Mouse (Mus musculus) gastrocnemius, postnatal 10 days (tissue): ENCODE data around the gene Stat5b. TPM values are rescaled to one million over a fixed set of nuclear protein-coding genes. Genes with fewer than 3 reads are reported as not detected.

Experiments used
- DNase-seq: peaks from one replicate; pipeline ENCODE4 v3.0.0; 2021; ENCODE audit warnings: mixed read lengths
- total RNA-seq, 2 experiments: library from RNA; stranded (reverse); gene quantifications; 2 replicates each; pipeline ENCODE4 v1.2.3; 2021

Gene Stat5b
- total RNA-seq, 2 experiments from 2014 or later = 107 to 114 TPM

DNA sequence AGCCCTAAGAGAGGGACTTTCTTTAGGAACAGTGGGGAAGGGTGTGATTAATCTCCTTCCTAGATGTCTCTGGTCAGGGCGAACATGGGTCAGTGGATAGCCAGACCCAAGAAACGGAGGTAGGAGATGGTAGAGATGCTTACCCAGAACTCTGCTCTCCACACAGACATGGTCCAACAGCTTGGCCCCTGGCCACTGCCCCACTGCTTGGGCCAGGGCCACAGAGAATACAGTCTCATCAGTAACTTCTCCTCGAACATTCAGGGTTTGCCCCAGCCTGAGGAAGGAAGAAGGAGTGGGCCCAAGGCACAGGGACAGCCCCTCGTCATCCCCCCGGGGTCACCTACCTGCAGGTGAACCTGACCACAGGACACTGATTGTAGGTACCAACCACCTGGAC lies 82.7 kb downstream of the Stat5b start:
- DNase-seq = no peak

- DNase-seq = no peak
These were observed 83.8 kb downstream of the Stat5b start for GRCm38 (mm10) chr11:100766726-100767125.

DNA sequence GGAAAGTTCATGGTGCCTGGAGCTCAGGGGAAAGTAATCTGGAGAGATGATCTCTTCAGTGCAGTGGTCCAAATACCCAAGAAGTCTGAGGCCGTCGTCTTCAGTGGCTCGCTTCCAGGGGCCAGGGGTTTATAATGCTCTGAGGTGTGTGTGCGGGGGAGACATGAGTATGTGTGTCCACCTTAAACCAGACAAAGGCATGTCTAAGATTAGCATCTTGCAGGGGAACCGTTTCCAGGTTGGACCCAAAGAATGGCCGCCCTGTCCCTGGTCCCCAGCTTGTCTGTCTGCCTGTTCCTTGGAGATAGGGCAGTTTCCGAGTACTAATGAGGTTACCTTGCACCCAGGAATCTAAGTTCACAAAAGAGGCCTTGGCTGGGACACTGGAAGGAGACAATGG lies 87.7 kb downstream of the Stat5b start, which contains the start of gene Hcrt:
Gene Hcrt, minus strand, starts transcription at position 101 of the 400 bp plus-strand sequence.
- DNase-seq = no peak

DNA sequence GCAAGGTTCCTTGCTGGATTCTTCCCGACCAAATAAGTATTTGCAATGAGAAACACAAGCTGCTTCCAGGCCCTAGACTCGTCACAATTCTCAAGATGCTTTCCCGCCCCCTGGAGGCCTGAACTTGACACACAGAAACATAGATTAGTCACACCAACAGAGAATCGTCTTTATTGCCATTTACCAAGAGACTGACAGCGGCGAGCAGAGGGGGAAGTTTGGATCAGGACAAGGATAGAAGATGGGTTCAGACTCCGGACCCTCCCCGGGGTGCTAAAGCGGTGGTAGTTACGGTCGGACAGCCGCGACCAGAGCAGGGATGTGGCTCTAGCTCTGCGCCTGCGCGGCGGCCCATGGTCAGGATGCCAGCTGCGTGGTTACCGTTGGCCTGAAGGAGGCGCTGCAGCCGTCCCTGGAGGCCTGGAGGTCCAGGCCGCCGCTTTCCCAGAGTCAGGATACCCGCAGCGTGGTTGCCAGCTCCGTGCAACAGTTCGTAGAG lies 88.9 kb downstream of the Stat5b start:
- DNase-seq = peak; percentile 92

DNA sequence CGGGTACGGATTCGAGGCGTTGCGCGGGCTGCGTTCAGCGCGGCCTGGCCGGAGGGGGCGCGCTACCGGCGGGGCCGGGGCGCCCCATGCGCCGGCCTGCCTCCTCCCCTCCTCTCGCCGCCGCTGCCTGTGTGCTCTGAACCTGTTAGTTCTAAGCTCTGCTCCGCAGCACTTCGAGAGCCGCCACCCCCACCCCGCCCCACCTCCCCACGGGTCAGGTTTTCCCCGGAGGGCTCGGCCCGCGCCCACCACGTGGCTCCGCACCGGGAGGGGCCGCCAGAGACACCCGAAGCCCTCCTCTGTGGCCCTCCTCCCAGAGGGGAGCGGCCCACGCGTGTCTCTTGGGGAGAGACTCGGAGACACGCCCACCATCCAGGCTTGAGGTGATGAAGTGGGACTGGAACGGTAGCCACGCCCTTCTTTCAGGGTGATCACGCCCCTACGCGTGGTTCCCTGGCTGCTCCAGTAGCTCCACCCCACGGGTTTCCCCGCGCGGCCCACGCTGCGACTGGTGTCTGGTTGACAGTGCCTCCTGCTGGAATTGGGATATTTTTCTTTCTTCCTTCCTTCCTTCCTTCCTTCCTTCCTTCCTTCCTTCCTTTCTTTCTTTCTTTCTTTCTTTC lies 90.8 kb downstream of the Stat5b start, which contains the start of gene Kcnh4:
Gene Kcnh4, minus strand, starts transcription at position 332 of the 623 bp plus-strand sequence.
- no peak for DNase-seq

GRCm38 (mm10) chr11:100758707-100759610 lies 91.6 kb downstream of the Stat5b start:
- DNase-seq = peak; percentile 62

- DNase-seq = no peak
These were observed 93.0 kb downstream of the Stat5b start for GRCm38 (mm10) chr11:100757566-100757965.

DNA sequence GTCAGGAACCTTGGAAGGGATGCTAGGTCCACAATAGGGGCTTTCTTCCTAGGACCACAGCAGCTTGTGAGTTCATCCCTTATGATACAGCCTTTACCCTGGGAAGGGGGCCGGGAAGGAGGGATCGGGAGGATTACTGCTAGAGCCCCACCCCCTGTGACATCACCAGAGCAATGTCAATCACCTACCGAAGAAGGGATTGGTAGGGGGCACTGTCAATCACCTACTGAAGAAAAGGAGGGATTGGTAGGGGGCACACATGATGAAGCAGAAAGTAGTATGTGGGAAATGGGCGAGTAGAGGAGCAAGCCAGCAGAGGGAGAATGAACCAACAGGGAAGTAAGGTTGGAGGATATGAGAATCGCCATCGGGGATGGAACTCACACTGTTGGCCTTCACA lies 94.0 kb downstream of the Stat5b start:
- DNase-seq = no peak

- DNase-seq = no peak
These were observed 95.8 kb downstream of the Stat5b start for GRCm38 (mm10) chr11:100754693-100755057.

DNA sequence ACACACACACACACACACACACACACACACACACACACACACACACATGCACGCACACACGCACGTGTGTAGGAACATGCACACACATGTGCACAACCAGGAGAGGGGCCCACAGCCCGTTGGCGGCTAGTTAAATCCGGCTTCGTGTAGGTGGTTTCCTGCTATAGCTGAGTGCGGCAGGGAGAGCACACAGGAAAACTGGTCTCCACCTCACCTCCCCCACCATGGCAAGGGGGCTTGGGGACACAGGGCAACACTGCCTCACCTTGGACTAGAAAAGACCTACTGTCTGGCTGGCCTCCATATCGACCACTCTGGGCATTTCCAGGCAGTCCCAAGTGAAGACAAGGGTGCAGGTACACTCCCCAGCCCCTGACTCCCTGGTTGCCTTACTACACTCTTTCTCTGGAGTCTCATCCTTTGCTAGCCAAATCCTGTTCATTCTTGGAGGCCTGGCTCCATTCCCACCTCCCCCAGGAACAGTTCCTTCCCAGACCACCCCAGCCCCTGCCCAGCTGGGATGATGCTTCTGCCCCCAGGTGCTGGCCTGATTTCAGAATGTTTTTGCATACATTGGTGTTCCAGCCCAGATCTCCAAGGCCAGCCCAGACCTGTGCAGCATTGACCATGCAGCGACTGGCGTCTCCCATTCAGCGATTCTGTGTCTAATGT lies 96.4 kb downstream of the Stat5b start:
- DNase-seq = no peak

DNA sequence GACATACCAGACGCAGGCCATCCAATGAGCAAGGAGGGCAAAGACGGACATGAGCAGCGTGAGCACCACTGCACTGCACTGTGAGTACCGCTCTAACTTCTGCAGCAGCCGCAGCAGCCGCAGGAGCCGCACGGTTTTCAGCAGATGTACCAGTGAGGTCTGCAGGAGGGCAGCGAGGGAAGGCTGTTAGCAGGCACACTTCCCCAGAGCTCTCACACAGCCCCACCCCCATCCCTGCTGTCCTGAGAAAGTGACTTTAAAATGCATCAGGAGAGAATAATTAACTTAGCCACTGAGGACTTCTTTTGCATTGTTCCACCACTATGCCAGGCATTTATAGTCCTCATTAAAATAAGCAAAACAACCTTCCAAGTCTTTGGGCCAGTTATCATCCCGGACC lies 98.2 kb downstream of the Stat5b start:
- no peak for DNase-seq

GRCm38 (mm10) chr11:100750127-100750526 lies 100.4 kb downstream of the Stat5b start:
- no peak for DNase-seq

- DNase-seq = no peak
These were observed 101.1 kb downstream of the Stat5b start for GRCm38 (mm10) chr11:100749469-100749868.

- no peak for DNase-seq
These were observed 101.9 kb downstream of the Stat5b start for GRCm38 (mm10) chr11:100748620-100749019.

- DNase-seq = no peak
These were observed 103.4 kb downstream of the Stat5b start for GRCm38 (mm10) chr11:100747114-100747513.

GRCm38 (mm10) chr11:100746546-100746945 lies 104.0 kb downstream of the Stat5b start:
- no peak for DNase-seq

- no peak for DNase-seq
These were observed 105.4 kb downstream of the Stat5b start for GRCm38 (mm10) chr11:100745085-100745484.

GRCm38 (mm10) chr11:100741348-100741747 lies 109.2 kb downstream of the Stat5b start:
- peak; percentile 84 for DNase-seq

DNA sequence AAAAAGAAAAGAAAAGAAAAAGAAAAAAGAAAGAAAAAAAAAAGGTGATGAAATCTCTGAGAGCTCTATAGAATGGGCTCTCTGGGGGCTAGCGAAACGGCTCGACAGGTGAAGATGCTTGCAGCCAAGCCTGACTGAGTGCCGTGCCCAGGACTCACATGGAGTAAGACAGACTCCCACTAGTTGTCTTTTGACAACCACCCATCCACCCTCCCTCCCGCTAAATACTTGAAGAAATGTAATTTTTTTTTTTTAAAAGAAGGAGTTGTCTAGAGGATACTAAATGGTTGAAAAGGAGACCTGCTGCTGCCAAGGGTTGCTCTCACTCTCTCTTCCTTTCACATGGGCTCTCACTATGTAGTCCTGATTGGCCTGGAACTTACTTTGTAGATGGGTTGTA lies 111.8 kb downstream of the Stat5b start:
- no peak for DNase-seq

GRCm38 (mm10) chr11:100738066-100738604 lies 112.4 kb downstream of the Stat5b start, which contains the start of gene Rab5c:
Rab5c (minus strand) TSS chr11:100738215.
- DNase-seq = peak; percentile 95

DNA sequence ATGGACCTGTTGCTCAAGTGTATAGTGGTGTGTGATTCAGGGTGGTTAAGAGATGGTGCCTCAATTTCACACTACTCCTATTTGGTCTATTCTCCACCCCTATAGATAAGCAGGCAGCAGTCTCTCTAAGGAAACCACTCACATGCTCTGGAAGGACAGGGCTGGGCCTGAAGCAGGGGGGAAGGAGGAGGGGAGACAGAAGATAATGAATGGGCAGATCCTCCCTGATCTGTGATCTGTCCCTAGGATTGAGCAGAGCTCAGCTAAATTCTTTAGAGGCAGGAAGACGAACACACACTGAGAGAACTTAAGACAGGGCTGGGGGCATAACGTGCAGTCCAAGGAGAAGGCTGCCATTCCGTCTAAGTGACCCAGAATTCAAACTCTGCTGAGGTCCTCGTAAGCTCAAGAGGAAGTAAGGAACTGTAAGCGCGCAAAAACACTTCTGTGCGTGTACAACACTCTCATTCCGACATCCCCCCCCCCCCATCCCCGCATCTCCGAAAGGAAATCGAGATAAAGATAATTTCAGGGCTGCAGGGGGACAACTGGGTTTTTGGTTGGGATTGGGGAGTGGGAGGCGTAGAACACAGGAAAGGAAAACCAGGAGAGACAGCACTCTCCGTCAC lies 113.3 kb downstream of the Stat5b start:
- no peak for DNase-seq

DNA sequence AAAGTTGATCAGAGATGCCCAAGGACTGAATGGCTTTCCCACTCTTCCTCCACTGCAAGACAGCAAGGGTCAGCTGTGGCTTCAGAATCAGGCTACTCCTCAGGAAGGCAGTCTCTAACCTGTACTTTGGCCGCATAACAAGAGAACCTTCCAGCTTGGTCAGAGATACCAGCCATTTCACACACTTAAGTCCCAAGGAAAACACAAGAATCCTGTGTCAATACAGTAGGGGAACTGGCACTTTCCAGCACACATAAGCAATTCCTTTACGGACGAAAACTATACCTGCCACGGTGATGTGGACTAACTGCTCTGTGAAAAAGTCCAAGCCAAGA lies 113.8 kb downstream of the Stat5b start:
- no peak for DNase-seq
